Mouse (Mus musculus): ENCODE results near the gene Map3k13.

GRCm38 (mm10) chr16:21969874-21970273, 175.7 kb downstream of the Map3k13 start:
- no peak for TF ChIP-seq POLR2A (IDR thresholded peaks at IDR 0.05; ENCODE audit: borderline replicate concordance, insufficient read depth, low read length)
- no peak for TF ChIP-seq CTCF (IDR thresholded peaks at IDR 0.05; ENCODE audit: borderline replicate concordance, insufficient read depth, low read depth, low read length)
